Mouse (Mus musculus): ENCODE measurements at regions not wholly inside any gene's neighbourhood (a gene's known extent, or its start where the extent isn't known, plus 50 kb on each side); places are given as distances from the start of the nearest gene placed in this dataset.

GRCm38 (mm10) chr4:91180241-91181096 is 220.1 kb downstream of the Elavl2 start:
- no peak for TF ChIP-seq JUN (IDR thresholded peaks at IDR 0.05; ENCODE audit: insufficient read depth, low read depth, low read length)
- TF ChIP-seq MEF2A (IDR thresholded peaks at IDR 0.05; ENCODE audit: borderline replicate concordance, low read depth, low read length), result no peak
- no peak for TF ChIP-seq ZNF384 (IDR thresholded peaks at IDR 0.05; ENCODE audit: low read depth, low read length)
- TF ChIP-seq ELF1 (IDR thresholded peaks at IDR 0.05; ENCODE audit: low read depth, low read length), result no peak
- TF ChIP-seq MAZ (IDR thresholded peaks at IDR 0.05; ENCODE audit: low read depth, low read length), result no peak
- no peak for TF ChIP-seq JUND (conservative IDR thresholded peaks at IDR 0.05; ENCODE audit: low read depth, low read length)
- TF ChIP-seq MXI1 (IDR thresholded peaks at IDR 0.05; ENCODE audit: low read depth, low read length), result no peak
- TF ChIP-seq BHLHE40 (IDR thresholded peaks at IDR 0.05; ENCODE audit: low read depth, low read length), result no peak
- TF ChIP-seq EP300 (IDR thresholded peaks at IDR 0.05; ENCODE audit: low read length), result no peak
- TF ChIP-seq SIN3A (IDR thresholded peaks at IDR 0.05; ENCODE audit: low read length), result no peak
- TF ChIP-seq TCF12 (IDR thresholded peaks at IDR 0.05; ENCODE audit: low read depth, low read length), result no peak
- TF ChIP-seq CHD2 (IDR thresholded peaks at IDR 0.05; ENCODE audit: low read length), result no peak
- no peak for TF ChIP-seq RCOR1 (conservative IDR thresholded peaks at IDR 0.05; ENCODE audit: low read depth, low read length)
- no peak for TF ChIP-seq ZC3H11A (IDR thresholded peaks at IDR 0.05; ENCODE audit: low read depth, low read length)
- no peak for TF ChIP-seq PAX5 (IDR thresholded peaks at IDR 0.05; ENCODE audit: low read length)
- Histone ChIP-seq H3K4me3 (replicated peaks in 1 of 3; ENCODE audit: low read depth in 2 of 3, low read length in 2 of 3, poor library complexity in 1 of 3) (no peak overlapping the region), H3K79me2 (replicated peaks; ENCODE audit: control insufficient read depth, extremely low read depth, insufficient read depth, poor library complexity, severe bottlenecking) (no peaks in the 10 kb centered on the region), H3K9ac (ENCODE audit: insufficient read depth, low read depth) (no peak overlapping the region), H3K27ac (ENCODE audit: insufficient read depth, low read depth) (no peak overlapping the region), H3K9me3 (replicated peaks; ENCODE audit: low read length) (peaks cover 45% of the 10 kb centered on the region), H3K27me3 (replicated peaks) (no peaks in the 10 kb centered on the region), H3K4me2 (ENCODE audit: insufficient read depth, low read depth, poor library complexity, severe bottlenecking) (no peak overlapping the region), H3K36me3 (replicated peaks in 1 of 2; ENCODE audit: control insufficient read depth in 1 of 2, insufficient read depth in 1 of 2, low read length in 1 of 2) (no peaks in the 10 kb centered on the region), H3K4me1 (ENCODE audit: control insufficient read depth in 1 of 2, insufficient read depth in 2 of 2) (no peaks in the 10 kb centered on the region)
- in situ Hi-C loops (cut with MboI; ENCODE audit: low pct_ligation_motif_present, low pct_unique_long_range_greater_than_20kb, low sequenced_read_pairs), result no loop called here
- no peak for DNase-seq (ENCODE audit: extremely low read depth)
- dilution Hi-C loops (cut with MboI; ENCODE audit: extremely low pct_ligation_motif_present, extremely low pct_unique_long_range_greater_than_20kb, low sequenced_read_pairs), result no loop called here

GRCm38 (mm10) chr4:91164280-91165121 is 236.1 kb downstream of the Elavl2 start:
- no peaks in the 10 kb centered on the region for H3K36me3 ChIP-seq (replicated peaks in 1 of 2; ENCODE audit: control insufficient read depth in 1 of 2, insufficient read depth in 1 of 2, low read length in 1 of 2)
- no peak overlapping the region for H3K4me3 ChIP-seq (replicated peaks in 1 of 3; ENCODE audit: low read depth in 2 of 3, low read length in 2 of 3, poor library complexity in 1 of 3)
- H3K79me2 ChIP-seq (replicated peaks; ENCODE audit: control insufficient read depth, extremely low read depth, insufficient read depth, poor library complexity, severe bottlenecking), result no peaks in the 10 kb centered on the region
- H3K4me2 ChIP-seq (ENCODE audit: insufficient read depth, low read depth, poor library complexity, severe bottlenecking), result no peak overlapping the region
- in situ Hi-C loops (cut with MboI; ENCODE audit: low pct_ligation_motif_present, low pct_unique_long_range_greater_than_20kb, low sequenced_read_pairs), result no loop called here
- dilution Hi-C loops (cut with MboI; ENCODE audit: extremely low pct_ligation_motif_present, extremely low pct_unique_long_range_greater_than_20kb, low sequenced_read_pairs), result no loop called here
- peaks cover 47% of the 10 kb centered on the region for H3K9me3 ChIP-seq (replicated peaks; ENCODE audit: low read length)
- H3K9ac ChIP-seq (ENCODE audit: insufficient read depth, low read depth), result no peak overlapping the region
- no peak overlapping the region for H3K27ac ChIP-seq (ENCODE audit: insufficient read depth, low read depth)
- no peak for DNase-seq (ENCODE audit: extremely low read depth)
- no peaks in the 10 kb centered on the region for H3K27me3 ChIP-seq (replicated peaks)
- TF ChIP-seq ZC3H11A (IDR thresholded peaks at IDR 0.05; ENCODE audit: low read depth, low read length) (no peak), CHD1 (IDR thresholded peaks at IDR 0.05; ENCODE audit: low read depth, low read length) (no peak), E2F4 (IDR thresholded peaks at IDR 0.05; ENCODE audit: insufficient replicate concordance, low read depth, low read length) (no peak), JUN (IDR thresholded peaks at IDR 0.05; ENCODE audit: insufficient read depth, low read depth, low read length) (no peak), KAT2A (IDR thresholded peaks at IDR 0.05; ENCODE audit: insufficient replicate concordance, low read length) (no peak), PAX5 (IDR thresholded peaks at IDR 0.05; ENCODE audit: low read length) (no peak), MYC (IDR thresholded peaks at IDR 0.05; ENCODE audit: low read depth, low read length) (no peak), EP300 (IDR thresholded peaks at IDR 0.05; ENCODE audit: low read length) (no peak), MAFK (IDR thresholded peaks at IDR 0.05; ENCODE audit: insufficient replicate concordance, low read length) (no peak), UBTF (IDR thresholded peaks at IDR 0.05; ENCODE audit: low read depth, low read length) (no peak), GABPA (IDR thresholded peaks at IDR 0.05; ENCODE audit: insufficient replicate concordance, low read depth, low read length) (no peak), MEF2A (IDR thresholded peaks at IDR 0.05; ENCODE audit: borderline replicate concordance, low read depth, low read length) (no peak), SIN3A (IDR thresholded peaks at IDR 0.05; ENCODE audit: low read length) (no peak), CHD2 (IDR thresholded peaks at IDR 0.05; ENCODE audit: low read length) (no peak), POLR2A (IDR thresholded peaks at IDR 0.05; ENCODE audit: low read depth, low read length) (no peak), HCFC1 (IDR thresholded peaks at IDR 0.05; ENCODE audit: low read depth, low read length) (no peak), ELF1 (IDR thresholded peaks at IDR 0.05; ENCODE audit: low read depth, low read length) (no peak), IRF4 (IDR thresholded peaks at IDR 0.05; ENCODE audit: low read depth, low read length) (no peak), ETS1 (conservative IDR thresholded peaks at IDR 0.05; ENCODE audit: low read depth, low read length) (no peak), BHLHE40 (IDR thresholded peaks at IDR 0.05; ENCODE audit: low read depth, low read length) (no peak)
- H3K4me1 ChIP-seq (ENCODE audit: control insufficient read depth in 1 of 2, insufficient read depth in 2 of 2), result no peaks in the 10 kb centered on the region

Data from CH12.LX (cell line).